Mouse (Mus musculus): ENCODE results near the gene Ifit2.
"Not testable (repeated sequence)": the region's sequence is repeated elsewhere in the genome, so short reads cannot be mapped to it uniquely, and the experiment has no call there.

The Ifit2 gene

GRCm38 (mm10) chr19:34596811-34597210 is 46.3 kb downstream of the Ifit2 start:
- no peak for DNase-seq (ENCODE audit: low spot score in 2 of 2)

GRCm38 (mm10) chr19:34598341-34598740 is 47.8 kb downstream of the Ifit2 start:
- DNase-seq (ENCODE audit: low spot score in 2 of 2), result peak in 1 of 2 experiments; percentile 36

- DNase-seq (ENCODE audit: low spot score in 2 of 2), result not testable (repeated sequence)
Observed at GRCm38 (mm10) chr19:34599250-34599649, 48.8 kb downstream of the Ifit2 start.

GRCm38 (mm10) chr19:34601888-34602287 is 51.4 kb downstream of the Ifit2 start, which contains the start of gene Ifit1bl1:
TSS of gene Ifit1bl1 (minus strand) at chr19:34601956.
- DNase-seq (ENCODE audit: low spot score in 2 of 2), result not testable (repeated sequence)

- DNase-seq (ENCODE audit: low spot score in 2 of 2), result no peak
Observed at GRCm38 (mm10) chr19:34605472-34605871, 55.0 kb downstream of the Ifit2 start.

GRCm38 (mm10) chr19:34607237-34608051 is 57.0 kb downstream of the Ifit2 start, which contains the start of gene Ifit3b:
TSS of gene Ifit3b (plus strand) at chr19:34607970.
- not testable (repeated sequence) for DNase-seq (ENCODE audit: low spot score in 2 of 2)

- DNase-seq (ENCODE audit: low spot score in 2 of 2), result not testable (repeated sequence)
Observed at GRCm38 (mm10) chr19:34610118-34610517, 59.6 kb downstream of the Ifit2 start.

GRCm38 (mm10) chr19:34612243-34613001 is 61.9 kb downstream of the Ifit2 start:
- DNase-seq (ENCODE audit: low spot score in 2 of 2), result not testable (repeated sequence)

GRCm38 (mm10) chr19:34620871-34621270 is 70.4 kb downstream of the Ifit2 start:
- DNase-seq (ENCODE audit: low spot score in 2 of 2), result no peak

- no peak for DNase-seq (ENCODE audit: low spot score in 2 of 2)
Observed at GRCm38 (mm10) chr19:34623781-34624180, 73.3 kb downstream of the Ifit2 start.

- DNase-seq (ENCODE audit: low spot score in 2 of 2), result no peak
Observed at GRCm38 (mm10) chr19:34624663-34625062, 74.2 kb downstream of the Ifit2 start.
